Mouse (Mus musculus): ENCODE results near the gene Ankrd35.

DNA sequence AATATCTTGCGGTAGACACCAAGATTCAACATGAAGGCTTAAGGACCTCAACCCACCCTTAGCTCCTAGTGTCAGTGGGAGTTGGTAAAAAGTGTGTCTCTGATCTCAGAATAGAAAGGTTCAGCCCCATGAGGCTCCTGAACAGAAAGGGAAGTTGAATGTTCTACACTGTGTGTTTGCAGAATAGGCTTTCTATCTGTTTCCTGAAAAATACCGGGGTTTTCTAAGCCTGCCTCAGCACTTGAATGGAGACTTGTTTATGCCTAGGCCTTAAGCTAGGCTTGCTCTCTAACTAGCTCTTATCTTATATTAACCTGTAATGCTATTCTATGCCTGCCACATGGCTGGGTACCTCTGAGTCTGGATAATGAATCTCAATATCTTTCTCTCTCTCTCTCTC, 9.0 kb upstream of the Ankrd35 start:
- TF ChIP-seq CTCF (IDR thresholded peaks at IDR 0.05; ENCODE audit: borderline replicate concordance, extremely low read depth, insufficient read depth, insufficient read length) (no peak), POLR2A (IDR thresholded peaks at IDR 0.05; ENCODE audit: borderline replicate concordance, extremely low read depth, insufficient read depth, insufficient read length, poor library complexity, severe bottlenecking) (no peak)
